Mouse (Mus musculus): Measurements from ENCODE around the gene Paf1. TPM values are rescaled to one million over a fixed set of nuclear protein-coding genes. Genes with fewer than 3 reads are reported as not detected.

The Paf1 gene
- total RNA-seq, 2 experiments from 2014 or later = 42.1 to 153 TPM

GRCm38 (mm10) chr7:28430512-28430911 lies 37.8 kb downstream of the Paf1 start:
- peak; percentile 43; the same call in 1 of the 2 replicates for ATAC-seq (ENCODE audit: poor library complexity, severe bottlenecking)

- ATAC-seq (ENCODE audit: poor library complexity, severe bottlenecking) = no peak
Observed at GRCm38 (mm10) chr7:28432252-28432651, 39.5 kb downstream of the Paf1 start.

DNA sequence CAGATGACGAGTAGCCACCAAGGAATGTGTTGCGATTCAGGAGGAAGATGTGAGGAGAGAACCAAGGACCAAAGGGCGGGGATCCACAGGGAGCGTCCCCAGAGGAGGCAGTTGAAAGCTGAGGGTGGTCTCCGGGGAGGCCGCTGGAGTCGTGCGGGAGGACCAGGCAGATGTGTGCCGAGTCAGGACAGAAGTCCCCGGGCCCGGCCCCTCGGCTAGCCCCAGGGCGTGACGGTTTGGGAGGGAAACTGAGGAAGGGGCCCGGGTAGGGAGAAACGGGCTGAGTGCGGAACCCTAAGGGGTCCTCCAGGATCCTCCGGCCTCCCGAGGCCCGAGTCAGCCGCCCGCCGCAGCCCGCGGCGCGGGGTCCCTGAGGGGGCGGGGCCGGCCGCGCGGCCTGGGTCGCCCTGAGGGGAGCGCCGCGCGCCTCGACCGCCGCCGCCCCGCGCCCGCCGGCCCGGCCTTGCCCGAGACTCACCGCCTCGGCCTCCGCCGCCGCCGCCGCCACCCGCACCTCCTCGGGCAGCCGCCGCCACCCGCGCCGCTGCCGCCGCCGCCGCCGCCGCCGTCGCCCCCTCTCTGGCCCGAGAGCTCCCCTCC lies 43.0 kb downstream of the Paf1 start:
- no peak for ATAC-seq (ENCODE audit: poor library complexity, severe bottlenecking)

DNA sequence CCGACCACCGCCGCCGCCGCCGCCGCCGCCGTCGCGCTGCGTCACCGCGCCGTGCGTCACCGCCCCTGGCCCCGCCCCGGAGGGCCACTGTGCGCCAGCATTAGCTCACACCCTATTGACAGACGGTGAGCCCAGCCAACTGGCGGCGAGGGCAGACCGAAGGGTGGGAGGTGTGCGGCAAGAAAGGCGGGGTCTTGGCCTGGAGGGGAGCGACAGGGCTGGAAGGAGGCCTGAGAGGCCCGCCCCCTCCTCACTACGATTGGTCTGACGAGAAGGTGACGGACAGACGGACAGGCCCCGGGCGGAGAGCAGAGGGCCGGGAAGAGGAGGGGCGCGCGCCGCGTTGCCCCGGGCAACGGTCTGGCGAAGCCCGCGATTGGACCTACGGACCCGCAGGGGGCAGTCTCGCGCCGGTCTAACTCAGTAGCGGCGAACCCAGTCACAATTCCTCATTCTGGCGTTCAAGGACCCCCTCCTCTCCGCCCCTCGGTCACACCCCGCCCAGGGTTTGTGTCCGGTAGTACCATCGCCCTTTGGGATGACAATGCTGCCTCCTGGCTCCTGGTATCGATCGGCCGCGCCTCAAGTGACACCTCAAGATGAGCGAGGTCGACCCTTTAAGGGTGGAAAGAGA lies 43.6 kb downstream of the Paf1 start:
- ATAC-seq (ENCODE audit: poor library complexity, severe bottlenecking) = peak; percentile 80

- ATAC-seq (ENCODE audit: poor library complexity, severe bottlenecking) = peak; percentile 54
Observed at GRCm38 (mm10) chr7:28436932-28437570, 44.3 kb downstream of the Paf1 start, which contains the start of gene Gmfg. Gene Gmfg, plus strand, starts transcription at chr7:28437447.

GRCm38 (mm10) chr7:28437964-28438363 lies 45.2 kb downstream of the Paf1 start:
- ATAC-seq (ENCODE audit: poor library complexity, severe bottlenecking) = no peak

GRCm38 (mm10) chr7:28438771-28439170 lies 46.0 kb downstream of the Paf1 start:
- no peak for ATAC-seq (ENCODE audit: poor library complexity, severe bottlenecking)

GRCm38 (mm10) chr7:28440739-28441138 lies 48.0 kb downstream of the Paf1 start:
- ATAC-seq (ENCODE audit: poor library complexity, severe bottlenecking) = peak; percentile 53

DNA sequence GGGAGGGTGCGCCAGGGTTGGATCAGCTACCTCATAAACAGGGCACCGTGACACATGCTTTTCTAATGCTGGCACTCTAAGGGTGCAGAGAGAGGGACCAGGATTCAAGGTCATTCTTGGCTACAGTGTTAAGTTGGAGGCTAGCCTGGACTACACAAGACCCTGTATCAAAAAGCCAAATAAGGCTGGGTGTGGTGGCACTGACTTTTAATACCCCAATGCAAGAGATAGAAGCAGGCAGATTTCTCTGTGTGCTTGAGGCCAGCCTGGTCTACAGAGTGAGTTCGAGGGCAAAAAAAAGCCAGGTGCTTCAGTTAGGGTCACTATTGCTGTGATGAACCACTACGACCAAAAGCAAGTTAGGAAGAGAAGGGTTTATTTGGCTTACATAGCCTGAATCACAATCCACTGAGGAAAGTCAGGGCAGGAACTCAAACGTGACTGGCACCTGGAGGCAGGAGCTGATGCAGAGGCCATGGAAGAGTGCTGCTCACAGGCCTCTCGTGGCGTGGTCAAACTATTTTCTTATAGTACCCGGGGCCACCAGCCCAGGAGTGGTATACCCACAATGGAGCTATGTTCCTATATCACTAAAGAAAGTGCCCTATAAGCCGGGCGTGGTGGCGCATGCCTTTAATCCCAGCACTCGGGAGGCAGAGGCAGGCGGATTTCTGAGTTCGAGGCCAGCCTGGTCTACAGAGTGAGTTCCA lies 49.2 kb downstream of the Paf1 start:
- ATAC-seq (ENCODE audit: poor library complexity, severe bottlenecking) = no peak

GRCm38 (mm10) chr7:28442688-28443087 lies 49.9 kb downstream of the Paf1 start:
- ATAC-seq (ENCODE audit: poor library complexity, severe bottlenecking) = peak; percentile 51

DNA sequence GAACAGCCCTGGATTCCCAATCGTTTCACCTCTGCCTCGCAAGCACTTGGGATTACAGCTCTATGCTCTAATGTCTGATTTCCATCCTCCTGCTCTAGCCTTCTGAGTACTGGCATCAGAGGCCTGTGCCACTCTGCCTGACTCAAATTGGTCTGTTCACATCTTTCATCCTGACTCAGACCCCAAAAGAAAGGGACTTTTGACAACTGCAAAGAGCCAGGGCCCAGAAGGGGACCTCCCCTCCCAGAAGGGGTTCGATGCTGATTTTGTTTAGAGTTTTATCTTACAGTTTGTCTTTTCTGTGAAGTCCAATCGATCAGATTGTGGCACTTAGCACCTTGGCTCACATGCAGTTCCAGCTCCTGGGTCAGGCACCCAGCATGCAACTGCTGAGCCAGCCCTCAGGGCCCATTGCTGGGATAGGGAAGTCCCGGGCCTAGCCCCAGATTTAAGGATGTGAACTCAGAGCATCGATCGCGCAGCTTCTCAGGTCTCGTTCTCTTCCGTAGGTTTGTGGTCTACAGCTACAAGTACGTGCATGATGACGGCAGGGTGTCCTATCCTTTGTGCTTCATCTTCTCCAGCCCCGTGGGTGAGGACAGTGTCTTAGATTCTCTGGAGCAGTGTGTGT lies 51.7 kb downstream of the Paf1 start:
- ATAC-seq (ENCODE audit: poor library complexity, severe bottlenecking) = peak; percentile 31

GRCm38 (mm10) chr7:28446446-28446845 lies 53.7 kb downstream of the Paf1 start:
- 0 out of 2 replicates have a peak, but pooled peaks have one; percentile 31 for ATAC-seq (ENCODE audit: poor library complexity, severe bottlenecking)

DNA sequence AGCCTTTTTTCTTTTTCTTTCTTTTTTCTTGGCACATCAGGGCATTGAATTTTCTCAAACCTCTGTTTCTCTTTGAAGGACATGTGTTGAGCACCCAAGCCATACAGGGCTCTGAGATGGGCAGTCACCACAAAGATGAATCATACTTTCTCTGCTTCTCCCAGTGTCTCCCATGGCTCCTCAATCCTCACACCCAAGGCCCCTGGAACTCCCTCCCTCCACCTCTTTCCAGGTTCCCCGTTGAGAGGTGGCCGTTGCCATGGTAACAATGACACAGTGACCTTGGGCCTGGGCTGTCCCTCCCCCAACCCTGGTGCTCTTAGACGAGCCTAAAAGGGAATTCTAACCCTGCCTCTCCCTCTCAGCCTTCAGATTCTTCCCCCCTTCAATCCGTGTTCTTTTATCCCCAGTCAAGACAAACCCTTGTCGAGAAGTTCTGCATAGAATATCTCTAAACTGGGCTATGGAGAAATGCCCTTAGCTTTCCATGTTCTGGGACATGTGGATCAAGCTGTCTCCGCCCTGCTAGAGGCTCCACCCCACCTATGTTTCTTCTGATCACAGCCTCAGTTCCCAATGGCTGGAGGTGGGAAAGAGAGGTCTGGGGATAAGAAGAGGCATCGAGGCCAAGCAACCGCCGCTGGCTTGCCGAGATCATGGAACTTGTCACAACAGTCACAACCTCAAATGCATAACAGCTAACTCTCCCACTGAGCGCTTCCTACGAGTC lies 54.5 kb downstream of the Paf1 start:
- ATAC-seq (ENCODE audit: poor library complexity, severe bottlenecking) = no peak

DNA sequence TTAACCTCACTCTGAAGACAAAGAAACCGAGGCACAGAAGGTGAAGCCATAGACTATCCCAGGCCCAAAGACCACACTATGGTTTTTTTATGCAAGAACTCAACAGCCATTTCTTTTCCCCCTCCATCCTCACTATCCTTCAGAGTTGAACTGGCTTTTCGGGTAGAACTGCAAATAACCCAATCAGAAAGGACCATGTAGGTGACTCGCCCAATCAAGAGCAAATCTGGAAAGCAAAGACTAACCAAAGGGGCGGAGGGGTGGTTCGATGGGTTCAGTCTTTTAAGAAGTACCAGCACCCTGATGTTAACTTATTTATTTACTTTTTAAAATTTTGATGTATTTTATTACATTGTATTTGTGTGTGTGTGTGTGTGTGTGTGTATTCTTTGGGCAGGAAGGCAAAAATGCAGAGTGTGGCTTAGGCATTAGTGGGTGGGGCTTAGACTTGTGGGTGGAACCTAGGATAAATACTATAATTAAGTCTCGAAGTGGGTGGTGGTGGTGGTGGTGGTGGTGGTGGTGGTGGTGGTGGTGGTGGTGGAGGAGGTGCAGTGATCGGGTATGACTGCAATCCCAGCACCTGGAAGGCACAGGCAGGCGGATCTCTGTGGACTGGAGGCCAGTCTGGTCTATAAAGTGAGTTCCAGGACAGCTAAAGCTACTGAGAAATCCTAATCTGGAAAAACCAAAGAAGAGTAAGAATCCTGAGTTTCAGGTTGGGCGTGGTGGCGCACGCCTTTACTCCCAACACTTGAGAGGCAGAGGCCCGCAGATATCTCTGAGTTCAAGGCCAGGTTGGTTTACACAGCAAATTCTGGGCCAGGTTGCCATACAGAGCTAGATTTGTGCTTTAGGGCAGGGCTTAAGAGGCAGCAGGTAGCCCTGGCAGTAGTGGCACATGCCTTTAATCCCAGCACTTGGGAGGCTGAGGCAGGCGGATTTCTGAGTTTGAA lies 55.4 kb downstream of the Paf1 start:
- no peak for ATAC-seq (ENCODE audit: poor library complexity, severe bottlenecking)

Other genes starting within 250 kb of the Paf1 start
- 75.0 and 75.5 TPM in 2 replicates for gene Fbl, start 223.2 kb upstream of the Paf1 start, total RNA-seq (2015)
- gene Fbl, start 223.2 kb upstream of the Paf1 start, total RNA-seq (2017) = 85.1 and 88.7 TPM in 2 replicates
- 3.0 and 3.5 TPM in 2 replicates for gene Dyrk1b, start 213.5 kb upstream of the Paf1 start, total RNA-seq (2015)
- 2.7 and 5.3 TPM in 2 replicates for gene Dyrk1b, start 213.5 kb upstream of the Paf1 start, total RNA-seq (2017)
- gene Eid2, start 125.1 kb upstream of the Paf1 start, total RNA-seq (2015) = 0.68 and 1.1 TPM in 2 replicates
- gene Eid2, start 125.1 kb upstream of the Paf1 start, total RNA-seq (2017) = 0.40 and 0.57 TPM in 2 replicates
- 3.6 and 5.8 TPM in 2 replicates for gene Eid2b, start 115.2 kb upstream of the Paf1 start, total RNA-seq (2015)
- 2.9 and 3.0 TPM in 2 replicates for gene Eid2b, start 115.2 kb upstream of the Paf1 start, total RNA-seq (2017)
- gene Selenov, start 101.8 kb upstream of the Paf1 start, total RNA-seq (2015) = not detected in 2 replicates
- not detected in 2 replicates for gene Selenov, start 101.8 kb upstream of the Paf1 start, total RNA-seq (2017)
- gene Dll3, start 90.7 kb upstream of the Paf1 start, total RNA-seq (2015) = not detected in 2 replicates
- gene Dll3, start 90.7 kb upstream of the Paf1 start, total RNA-seq (2017) = not detected in 2 replicates
- 19.5 and 26.2 TPM in 2 replicates for gene Timm50, start 80.9 kb upstream of the Paf1 start, total RNA-seq (2015)
- 19.7 and 22.1 TPM in 2 replicates for gene Timm50, start 80.9 kb upstream of the Paf1 start, total RNA-seq (2017)
- 47.1 and 56.8 TPM in 2 replicates for gene Supt5, start 54.2 kb upstream of the Paf1 start, total RNA-seq (2015)
- 61.2 and 67.5 TPM in 2 replicates for gene Supt5, start 54.2 kb upstream of the Paf1 start, total RNA-seq (2017)
- gene Rps16, start 42.3 kb upstream of the Paf1 start, total RNA-seq (2015) = 2,258 and 2,353 TPM in 2 replicates
- 250 and 448 TPM in 2 replicates for gene Rps16, start 42.3 kb upstream of the Paf1 start, total RNA-seq (2017)
- 11.5 and 15.2 TPM in 2 replicates for gene Plekhg2, start 20.4 kb upstream of the Paf1 start, total RNA-seq (2015)
- gene Plekhg2, start 20.4 kb upstream of the Paf1 start, total RNA-seq (2017) = 6.1 and 6.3 TPM in 2 replicates
- gene Zfp36, start 12.7 kb upstream of the Paf1 start, total RNA-seq (2015) = 350 and 368 TPM in 2 replicates
- gene Zfp36, start 12.7 kb upstream of the Paf1 start, total RNA-seq (2017) = 118 and 143 TPM in 2 replicates
- gene Med29, start 243 bp upstream of the Paf1 start, total RNA-seq (2015) = 14.7 and 15.4 TPM in 2 replicates
- gene Med29, start 243 bp upstream of the Paf1 start, total RNA-seq (2017) = 9.0 and 9.4 TPM in 2 replicates
- 544 and 552 TPM in 2 replicates for gene Gmfg, start 44.5 kb downstream of the Paf1 start, total RNA-seq (2015)
- gene Gmfg, start 44.5 kb downstream of the Paf1 start, total RNA-seq (2017) = 837 and 967 TPM in 2 replicates
- 1.0 and 1.7 TPM in 2 replicates for gene Lrfn1, start 59.0 kb downstream of the Paf1 start, total RNA-seq (2015)
- gene Lrfn1, start 59.0 kb downstream of the Paf1 start, total RNA-seq (2017) = 0.66 and 0.98 TPM in 2 replicates
- not detected in 2 replicates for gene Ifnl2, start 117.5 kb downstream of the Paf1 start, total RNA-seq (2015)
- gene Ifnl2, start 117.5 kb downstream of the Paf1 start, total RNA-seq (2017) = not detected in 2 replicates
- not detected in 2 replicates for gene Ifnl3, start 129.9 kb downstream of the Paf1 start, total RNA-seq (2015)
- not detected in 2 replicates for gene Ifnl3, start 129.9 kb downstream of the Paf1 start, total RNA-seq (2017)
- gene Sycn, start 147.9 kb downstream of the Paf1 start, total RNA-seq (2015) = not detected in 2 replicates
- gene Sycn, start 147.9 kb downstream of the Paf1 start, total RNA-seq (2017) = not detected in 2 replicates
- 1.4 and 2.2 TPM in 2 replicates for gene Nccrp1, start 154.3 kb downstream of the Paf1 start, total RNA-seq (2015)
- 0.26 TPM in 1 of 2 replicates, not detected in the other for gene Nccrp1, start 154.3 kb downstream of the Paf1 start, total RNA-seq (2017)
- gene Samd4b, start 205.2 kb downstream of the Paf1 start, total RNA-seq (2015) = 30.2 and 35.4 TPM in 2 replicates
- 6.1 and 7.1 TPM in 2 replicates for gene Samd4b, start 205.2 kb downstream of the Paf1 start, total RNA-seq (2017)
- 10.0 and 12.8 TPM in 2 replicates for gene Pak4, start 205.2 kb downstream of the Paf1 start, total RNA-seq (2015)
- gene Pak4, start 205.2 kb downstream of the Paf1 start, total RNA-seq (2017) = 9.9 and 11.7 TPM in 2 replicates
- not detected in 2 replicates for gene Acp7, start 238.4 kb downstream of the Paf1 start, total RNA-seq (2015)
- not detected in 2 replicates for gene Acp7, start 238.4 kb downstream of the Paf1 start, total RNA-seq (2017)

Data from megakaryocyte, adult 5-6 weeks (primary cell).